Mouse (Mus musculus) adrenal gland, adult 18-20 months (tissue): ENCODE results near the gene Gm44502. TPM values are rescaled to one million over a fixed set of nuclear protein-coding genes. Genes with fewer than 3 reads are reported as not detected.
"Not testable (repeated sequence)": the region's sequence is repeated elsewhere in the genome, so short reads cannot be mapped to it uniquely, and the experiment has no call there.

Experiments used
- DNase-seq, 2 experiments: peaks; one replicate each; pipeline ENCODE4 v3.0.0; 2021 to 2022; ENCODE audit warnings: low spot score in 2 of 2
- total RNA-seq, 2 experiments: library from RNA; stranded (reverse); gene quantifications; 1 replicate in 1 of 2; 2 replicates in 1 of 2; pipeline ENCODE4 v1.2.3; 2021

Gm44502 gene
- total RNA-seq, 2 experiments from 2014 or later = 1.5 to 2.7 TPM

DNA sequence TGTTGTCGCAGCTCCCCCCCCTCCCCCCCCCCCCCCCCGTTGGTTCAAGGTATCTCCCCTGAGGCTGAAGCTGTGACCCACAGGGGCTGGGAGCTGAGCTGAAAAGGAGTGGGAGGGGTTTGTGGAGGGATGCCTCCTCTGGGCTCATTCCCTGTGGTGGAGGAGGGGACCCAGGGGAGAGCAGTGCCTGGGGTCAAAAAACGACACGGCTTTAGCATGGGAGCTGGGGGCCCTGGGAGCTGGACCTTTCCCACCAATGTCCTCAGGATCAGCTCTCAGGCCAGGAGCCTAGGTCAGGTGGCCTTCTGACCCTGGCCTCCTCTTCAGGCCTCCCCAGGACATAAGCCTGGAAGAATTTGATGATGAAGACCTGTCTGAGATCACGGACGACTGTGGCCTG lies 25.4 kb upstream of the Gm44502 start:
- DNase-seq = no peak

DNA sequence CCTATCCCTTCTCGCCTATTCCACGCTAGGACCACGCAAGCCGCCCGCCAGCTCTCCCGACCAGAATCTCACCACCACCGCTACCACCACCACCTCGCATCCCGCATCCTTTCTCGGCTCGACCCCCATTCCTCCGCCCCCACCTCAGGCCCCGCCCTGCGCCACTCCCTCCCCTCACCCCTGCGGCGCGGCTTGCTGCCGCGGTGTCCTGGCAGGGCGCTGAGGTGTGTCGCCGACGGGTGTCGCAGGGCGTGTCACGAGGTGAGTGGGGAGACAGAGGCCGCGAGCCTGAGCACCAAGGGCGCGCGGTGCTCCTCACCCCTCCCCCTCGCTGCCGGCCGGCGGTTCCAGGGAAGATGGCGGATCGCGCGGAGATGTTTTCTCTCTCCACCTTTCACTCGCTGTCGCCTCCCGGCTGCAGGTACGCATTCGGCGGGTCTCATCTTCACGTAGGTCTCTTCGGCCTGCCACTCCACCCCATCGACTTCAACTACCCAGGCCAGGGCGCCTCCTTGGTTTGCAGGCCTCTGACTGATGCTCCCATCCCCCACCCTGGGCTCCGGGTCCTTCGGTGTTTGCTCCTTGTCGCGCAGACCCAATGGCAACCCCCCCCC lies 24.5 kb upstream of the Gm44502 start, which contains the start of gene Mapk8ip2:
Gene Mapk8ip2, plus strand, starts transcription at position 49 of the 614 bp plus-strand sequence.
- DNase-seq = no peak

DNA sequence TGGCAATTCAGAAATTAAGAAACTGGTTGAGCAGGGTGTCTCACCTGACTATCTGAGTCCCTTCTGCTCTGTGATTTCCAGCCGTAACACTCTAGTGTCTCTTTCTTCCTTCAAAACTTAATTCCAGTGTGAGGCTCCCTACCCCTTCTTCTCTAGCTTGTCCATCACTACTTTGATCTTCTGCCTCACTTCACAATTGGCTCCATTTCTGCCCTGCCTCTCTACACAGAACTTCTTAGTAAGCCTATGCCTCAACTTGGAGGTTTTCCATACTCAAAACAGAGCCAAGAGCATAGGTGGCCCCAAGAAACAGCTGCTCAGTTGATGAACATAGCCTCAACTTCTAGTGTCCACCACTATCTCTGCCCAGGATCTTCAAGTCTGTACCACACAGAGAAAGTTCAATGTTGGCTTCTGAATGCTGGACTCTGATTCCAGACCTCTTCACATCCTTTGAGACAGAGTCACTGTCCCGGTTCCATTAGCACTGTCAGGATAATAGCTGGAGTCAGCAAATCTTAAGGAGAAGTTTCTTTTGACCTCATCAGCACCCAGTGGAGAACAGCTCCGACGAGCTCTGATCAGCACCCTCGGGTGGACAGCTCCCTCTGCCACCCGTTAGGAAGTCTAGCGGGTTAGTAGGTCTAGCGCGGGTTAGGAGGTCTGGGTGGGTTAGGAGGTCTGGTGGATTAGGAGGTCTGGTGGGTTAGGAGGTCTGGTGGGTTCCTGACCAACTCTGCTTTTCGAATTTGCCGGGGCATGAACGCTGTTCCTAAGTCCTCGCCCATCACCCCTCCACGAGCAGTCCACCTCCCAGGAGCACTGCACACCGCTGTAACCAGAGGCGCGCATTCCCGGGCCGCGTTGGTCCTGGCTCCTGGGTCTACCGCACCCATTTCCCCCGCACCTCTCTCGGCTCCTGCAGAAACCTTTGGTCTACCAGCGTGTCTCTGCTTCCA lies 23.7 kb upstream of the Gm44502 start:
- peak; percentile 63 to 67 for DNase-seq

DNA sequence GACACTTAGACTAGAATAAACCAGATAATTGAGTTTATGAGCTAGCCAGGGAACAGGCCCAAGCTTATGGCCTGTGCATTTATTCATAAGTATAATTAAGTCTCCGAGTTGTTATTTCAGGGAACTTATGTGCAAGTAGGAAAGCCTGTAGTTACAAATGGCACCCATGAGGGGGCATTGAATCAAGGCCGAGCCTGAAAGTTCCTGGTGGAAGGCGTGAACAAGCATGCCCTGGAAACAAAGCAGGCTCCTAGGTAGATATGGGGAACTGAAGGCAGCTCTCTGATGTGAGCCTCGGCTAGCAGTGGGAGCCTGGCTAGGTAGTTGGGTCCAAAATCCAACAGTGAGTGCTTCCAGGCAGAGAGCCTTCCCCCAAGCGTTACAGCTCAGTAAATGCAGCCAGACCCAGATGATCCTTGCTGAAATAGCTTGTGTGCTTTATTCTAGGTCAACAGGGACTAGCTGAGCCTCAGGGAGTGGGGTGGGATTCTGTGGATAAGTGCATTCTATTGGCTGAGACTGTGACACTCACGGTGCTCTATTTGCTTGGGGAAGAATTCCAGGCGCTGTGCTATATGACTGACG lies 13.1 kb upstream of the Gm44502 start:
- DNase-seq = no peak

DNA sequence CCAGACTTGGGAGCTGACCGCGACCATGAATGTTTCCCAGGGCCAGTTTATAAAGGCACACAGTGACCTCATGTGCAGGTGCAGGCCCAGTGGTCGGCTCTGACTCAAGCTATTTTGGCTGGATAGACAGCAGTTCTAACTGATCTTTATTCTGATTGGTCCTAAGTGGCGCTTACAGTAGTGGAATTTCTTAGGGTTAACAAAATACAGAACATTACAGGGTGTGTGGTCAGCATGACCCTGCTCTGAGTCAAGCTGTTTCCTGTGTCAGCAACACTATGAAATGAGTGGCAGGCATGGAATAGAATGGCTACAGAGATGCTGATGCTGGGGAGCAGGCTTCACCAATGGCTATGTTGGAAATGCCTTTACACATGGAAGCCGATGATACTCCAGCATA lies 6.4 kb upstream of the Gm44502 start:
- DNase-seq = no peak

DNA sequence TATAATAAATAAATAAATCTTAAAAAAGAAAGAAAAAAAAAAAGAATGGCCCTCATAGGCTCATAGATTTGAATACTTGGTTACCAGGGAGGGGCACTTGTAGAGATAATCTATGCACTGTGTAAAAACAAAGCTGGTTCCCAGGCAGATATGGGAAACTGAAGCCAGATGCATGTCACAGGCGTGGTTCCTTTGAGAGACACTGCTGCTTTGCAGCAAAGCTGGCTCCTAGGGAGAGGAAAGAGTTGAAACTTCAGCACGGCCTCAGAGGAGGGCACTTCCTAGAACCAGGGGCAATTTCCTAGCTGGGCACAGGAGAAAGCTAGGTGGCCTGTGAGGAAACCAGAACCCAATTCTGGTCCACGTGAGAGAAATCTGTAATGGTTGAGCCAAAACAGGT lies 4.6 kb upstream of the Gm44502 start:
- no peak for DNase-seq

DNA sequence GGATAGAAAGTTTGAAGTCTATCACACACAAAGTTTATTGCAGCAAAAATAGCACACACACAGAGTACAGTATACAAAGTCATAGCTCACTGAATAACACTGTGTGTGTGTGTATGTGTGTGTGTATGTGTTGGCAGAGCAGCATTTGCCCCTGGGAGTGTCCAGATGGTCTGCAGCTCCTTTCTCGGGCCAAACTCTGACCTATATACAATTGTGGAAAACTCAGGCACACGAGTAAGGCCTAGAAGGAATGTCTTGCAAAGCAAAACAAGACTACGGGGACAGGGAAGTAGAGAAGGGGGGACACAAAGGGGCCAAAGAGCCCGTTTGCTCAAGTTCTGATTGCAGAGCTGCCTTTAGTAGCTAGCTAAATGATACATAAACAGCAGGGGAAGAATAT lies 3.5 kb upstream of the Gm44502 start:
- DNase-seq = no peak

DNA sequence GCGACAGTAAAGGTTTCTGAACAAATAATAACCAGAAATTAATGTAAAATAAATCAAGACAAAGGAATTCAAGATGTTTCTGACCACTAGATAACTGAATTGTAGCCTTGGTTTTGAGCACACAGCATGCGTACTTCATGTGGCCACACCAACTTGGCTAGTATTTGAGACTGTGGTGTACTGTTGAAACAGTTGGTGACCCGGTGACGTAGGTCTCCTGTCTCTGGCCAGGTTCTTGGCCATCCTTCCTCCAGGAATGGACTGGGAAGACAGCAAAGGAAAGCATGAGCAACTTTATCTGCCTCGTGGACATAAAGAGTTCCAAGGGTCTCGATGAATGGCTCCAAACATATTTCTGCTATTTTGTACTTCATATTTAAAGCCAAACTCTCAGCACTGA lies 2.3 kb upstream of the Gm44502 start:
- DNase-seq = no peak

DNA sequence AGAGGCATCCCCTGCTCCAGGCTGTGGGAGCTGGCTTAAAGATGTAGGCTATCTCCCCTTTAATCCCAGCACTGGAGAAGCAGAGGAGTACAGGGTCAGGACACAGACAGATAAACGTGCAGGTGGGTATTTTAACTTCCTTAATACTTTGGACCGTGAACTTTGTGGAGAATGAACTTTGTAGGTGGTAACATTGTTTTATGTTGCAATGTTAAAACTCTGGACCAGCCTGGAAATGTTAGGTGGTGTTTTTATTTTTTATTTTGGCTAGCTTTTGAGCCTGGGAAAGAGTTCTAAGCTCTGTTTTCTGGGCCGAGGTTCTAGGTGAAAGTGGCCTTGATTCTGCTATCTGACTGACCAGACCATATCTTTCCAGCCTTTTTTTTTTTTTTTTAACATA lies 1.8 kb upstream of the Gm44502 start:
- no peak for DNase-seq

DNA sequence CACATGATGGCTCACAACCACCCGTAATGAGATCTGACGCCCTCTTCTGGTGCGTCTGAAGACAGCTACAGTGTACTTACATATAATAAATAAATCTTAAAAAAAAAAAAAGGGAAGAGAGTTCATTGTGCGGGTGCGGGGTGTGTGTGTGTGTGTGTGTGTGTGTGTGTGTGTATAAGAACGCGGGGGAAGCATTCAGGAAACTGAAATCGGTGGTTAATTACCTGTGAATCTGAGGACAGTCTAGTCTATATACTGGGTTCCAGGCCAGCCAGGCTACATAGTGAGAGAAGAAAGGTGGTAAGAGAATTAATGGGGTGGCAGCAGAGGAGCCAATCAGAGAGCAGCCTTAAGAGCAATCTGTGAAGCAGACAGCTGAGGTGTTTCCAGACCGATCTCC lies 1.3 kb upstream of the Gm44502 start:
- DNase-seq = not testable (repeated sequence)

DNA sequence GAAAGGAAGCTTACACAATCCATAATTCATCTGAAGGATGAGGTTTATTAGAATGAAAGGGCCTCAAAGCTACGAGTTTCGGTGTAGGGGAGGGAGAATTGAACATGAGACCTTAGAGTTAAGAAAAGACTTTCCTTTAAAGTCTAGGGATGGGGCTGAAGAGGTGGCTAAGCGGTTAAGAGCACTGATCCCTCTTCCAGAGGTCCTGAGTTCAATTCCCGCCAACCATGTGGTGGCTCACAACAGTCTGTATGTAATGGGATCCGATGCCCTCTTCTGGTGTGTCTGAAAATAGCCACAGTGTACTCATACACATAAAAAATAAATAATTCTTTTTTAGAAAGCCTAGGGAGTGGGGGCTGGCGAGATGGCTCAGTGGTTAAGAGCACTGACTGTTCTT lies 845 bp upstream of the Gm44502 start:
- DNase-seq = no peak

DNA sequence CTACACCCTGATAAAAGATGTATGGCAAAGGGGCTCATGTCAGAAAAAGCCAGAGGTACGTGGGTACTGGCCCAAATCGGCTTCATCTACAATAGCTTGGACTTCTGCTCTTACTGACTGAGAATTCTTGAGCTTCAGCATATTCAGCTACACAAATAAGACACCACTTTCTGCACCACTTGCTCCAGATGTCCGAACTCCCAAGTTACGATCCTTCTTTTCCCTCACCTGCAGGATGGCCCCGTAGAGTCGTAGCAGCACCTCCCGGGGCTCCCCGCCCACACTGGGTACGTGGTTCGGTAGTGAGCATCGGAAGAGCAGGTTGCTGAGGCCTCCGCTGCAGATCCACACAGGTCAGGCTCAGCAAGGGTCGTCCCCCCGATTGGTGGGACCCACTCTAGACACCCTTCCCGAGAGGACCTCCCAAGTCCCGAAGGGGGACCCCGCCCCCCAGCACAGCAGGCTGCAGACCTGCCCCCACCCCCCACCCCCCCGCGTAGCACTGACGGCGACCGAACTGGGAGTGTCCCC lies 610 bp downstream of the Gm44502 start:
- no peak for DNase-seq

DNA sequence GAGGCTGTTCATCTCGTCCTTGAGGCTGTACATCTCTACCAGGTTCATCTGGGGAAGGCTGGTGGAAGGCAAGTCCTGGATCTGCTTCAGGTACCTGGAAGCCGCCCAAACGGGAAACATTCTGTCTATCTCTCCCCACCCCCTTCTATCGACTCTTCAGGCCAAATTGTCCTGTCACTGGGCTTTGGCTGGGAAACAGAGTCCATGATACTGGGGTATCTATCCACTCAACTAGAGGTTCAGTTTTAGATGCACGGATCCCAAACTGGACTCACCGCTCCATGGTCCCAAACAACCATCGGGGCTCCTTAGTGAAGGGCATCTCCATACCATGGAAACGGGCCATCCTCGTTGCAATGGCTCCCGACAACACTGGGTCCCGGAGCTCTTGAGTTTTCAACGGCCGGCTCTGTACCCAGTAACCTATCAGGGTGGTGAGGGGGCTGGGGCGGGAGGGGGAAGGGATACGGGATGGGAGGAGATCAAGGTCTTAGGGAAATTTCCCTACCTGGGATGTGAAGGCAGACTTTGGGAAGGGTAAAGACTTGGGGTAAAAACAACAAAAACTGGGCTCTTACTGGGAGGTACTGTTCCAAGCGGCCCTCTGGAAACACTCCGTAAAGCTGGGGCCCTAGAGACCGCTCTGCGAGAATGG lies 1.2 kb downstream of the Gm44502 start:
- DNase-seq = no peak

DNA sequence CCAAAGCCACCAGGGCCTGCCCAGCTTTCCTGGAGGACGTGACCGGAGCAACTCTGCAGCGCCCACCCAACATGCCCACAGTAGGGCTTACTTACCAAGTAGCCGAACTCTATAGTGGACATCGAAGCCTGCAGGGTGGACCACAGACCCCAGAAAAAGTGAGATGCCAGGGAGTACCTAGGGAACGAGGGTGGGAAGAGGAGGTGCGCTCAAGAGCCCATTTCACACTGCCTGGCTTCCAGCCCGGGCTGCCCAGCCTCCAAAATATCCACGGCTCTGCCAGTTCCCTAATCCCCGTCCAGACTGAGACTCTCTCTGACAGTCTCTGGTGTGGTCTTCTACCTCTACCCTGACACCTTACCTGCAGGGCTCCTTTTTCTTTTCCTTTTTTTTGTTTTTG lies 2.8 kb downstream of the Gm44502 start:
- no peak for DNase-seq

DNA sequence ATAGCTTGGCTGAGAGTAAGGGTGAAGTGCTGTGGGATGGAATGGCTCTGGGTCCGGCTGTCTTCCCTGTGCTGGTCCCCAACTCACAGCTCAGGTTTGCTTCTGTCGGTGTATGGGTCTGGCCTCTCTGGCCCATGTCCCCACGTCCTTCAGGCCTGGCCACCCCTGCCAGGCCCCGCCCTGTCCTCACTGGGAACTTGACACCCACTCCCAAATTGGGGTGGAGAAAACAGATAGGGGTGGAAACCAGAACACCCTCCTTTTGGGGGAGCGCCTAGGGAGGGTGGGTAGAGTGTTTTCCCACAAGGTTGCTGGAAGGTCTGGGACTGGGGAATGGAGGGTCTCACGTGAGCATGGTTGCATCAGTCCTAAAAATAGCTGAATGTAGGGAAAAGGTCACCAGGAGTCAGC lies 3.8 kb downstream of the Gm44502 start, which contains the start of gene Cpt1b:
Gene Cpt1b, minus strand, starts transcription at position 153 of the 411 bp plus-strand sequence.
- no peak for DNase-seq

DNA sequence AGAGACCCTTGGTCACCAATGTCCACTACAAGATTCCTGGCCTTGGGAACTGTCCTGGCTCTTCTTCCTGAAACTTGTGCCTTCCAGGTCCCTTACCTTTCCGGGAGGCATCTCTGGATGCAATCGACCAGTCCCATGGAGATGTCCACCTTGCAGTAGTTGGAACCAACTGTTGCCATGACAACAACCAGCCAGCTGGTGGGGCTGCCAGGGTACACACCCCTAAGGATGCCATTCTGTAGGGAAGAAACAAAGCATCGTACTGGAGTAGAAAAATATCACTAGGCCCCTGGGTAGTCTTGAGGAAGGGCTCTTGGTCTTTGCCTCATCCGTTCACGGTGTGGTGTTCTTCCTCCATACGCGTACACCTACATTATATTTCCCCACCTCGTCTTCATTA lies 4.9 kb downstream of the Gm44502 start:
- no peak for DNase-seq

DNA sequence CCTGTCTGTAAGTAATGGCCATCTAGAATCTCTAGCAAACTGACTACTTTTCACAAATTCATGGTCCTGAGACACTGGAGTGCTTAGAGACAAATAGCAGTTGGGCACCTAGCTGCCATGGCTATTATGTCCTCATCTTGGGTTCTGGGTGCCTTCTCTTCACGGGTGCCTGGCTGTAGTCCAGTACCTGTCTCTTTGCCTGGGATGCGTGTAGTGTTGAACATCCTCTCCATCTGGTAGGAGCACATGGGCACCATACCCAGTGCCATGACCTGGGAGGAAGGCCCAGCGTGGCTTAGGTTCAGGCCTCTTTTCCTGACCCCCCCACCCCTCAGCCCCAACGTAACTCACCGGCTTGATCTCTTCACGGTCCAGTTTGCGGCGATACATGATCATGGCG lies 7.6 kb downstream of the Gm44502 start:
- DNase-seq = no peak

DNA sequence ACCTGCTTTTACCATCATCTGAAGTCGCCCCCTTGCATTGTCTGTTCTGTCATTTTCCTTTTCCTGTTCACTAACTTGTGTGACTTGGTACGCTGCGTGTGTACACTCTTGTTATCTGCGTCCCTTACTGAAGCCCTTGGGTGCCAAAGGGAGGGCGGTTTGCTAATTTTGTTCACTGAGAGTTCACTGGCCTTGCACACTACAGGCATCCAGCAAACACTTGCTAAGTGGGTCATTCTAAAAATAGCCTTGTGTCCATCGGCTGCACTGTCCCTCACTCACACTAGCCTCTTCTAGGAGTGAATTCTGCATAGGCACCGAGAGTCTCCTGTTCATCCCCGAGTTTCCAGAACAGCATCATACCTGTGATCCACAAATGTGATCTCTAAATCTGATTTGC lies 14.2 kb downstream of the Gm44502 start:
- no peak for DNase-seq

DNA sequence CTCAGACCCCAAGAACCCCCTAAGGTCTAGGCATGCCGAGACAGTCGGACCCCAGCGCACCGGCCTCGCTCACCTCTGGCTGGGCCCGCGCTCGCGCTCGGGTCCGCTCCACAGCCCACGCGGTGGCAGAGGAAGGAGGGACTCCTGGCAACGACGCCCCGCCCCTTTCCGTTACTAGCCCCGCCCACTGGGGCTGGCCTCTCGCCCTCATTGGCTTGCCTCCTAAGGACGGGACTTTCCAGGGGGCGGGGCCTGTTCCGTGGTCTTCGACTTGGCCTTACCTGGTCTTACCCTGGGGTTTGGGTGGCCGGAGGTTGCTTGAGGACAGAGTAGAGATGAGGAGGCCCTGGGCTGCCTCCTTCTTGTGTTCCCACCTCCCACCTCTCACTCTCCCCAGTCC lies 19.4 kb downstream of the Gm44502 start, which contains the start of gene Syce3:
Gene Syce3, minus strand, starts transcription at position 386 of the 400 bp plus-strand sequence.
- DNase-seq = no peak

DNA sequence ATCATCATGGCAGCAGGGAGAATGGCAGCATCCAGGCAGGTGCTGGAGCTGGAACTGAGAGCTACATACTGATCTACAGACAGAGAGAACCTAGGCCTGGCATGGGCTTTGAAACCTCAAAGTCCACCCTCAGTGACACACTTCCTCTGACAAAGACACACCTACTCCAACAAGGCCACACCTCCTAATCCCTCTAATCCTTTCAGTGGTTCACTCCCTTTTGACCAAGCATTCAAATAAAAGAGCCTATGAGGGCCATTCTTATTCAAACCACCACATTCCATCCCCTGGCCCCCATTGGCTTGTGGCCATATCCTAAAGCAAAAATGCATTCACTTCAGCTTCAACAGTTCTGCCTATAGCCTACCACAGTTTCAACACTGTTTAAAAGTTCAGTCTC lies 22.8 kb downstream of the Gm44502 start:
- DNase-seq = no peak
